Mouse (Mus musculus) liver, postnatal 0 days (tissue): Measurements from ENCODE around the gene Bco1. TPM values are rescaled to one million over a fixed set of nuclear protein-coding genes. Genes with fewer than 3 reads are reported as not detected.

Experiments
- ATAC-seq: fragments of 200-750 bp; cut with Nextera tagmentation; 2 replicates; pipeline ENCODE4 v1.8.0; 2017; ENCODE audit warnings: mild to moderate bottlenecking, moderate library complexity
- DNase-seq: peaks from one replicate; pipeline ENCODE4 v3.0.0-alpha.2; 2016
- H3K27ac ChIP-seq: fragments of 300-500 bp; sonication (generic); 2 replicates; pipeline ENCODE4 v1.5.1; 2014; ENCODE audit warnings: antibody characterized with exemption, moderate library complexity, mild to moderate bottlenecking, low read depth
- H3K27me3 ChIP-seq: fragments of 300-500 bp; sonication (generic); 2 replicates; pipeline ENCODE4 v1.6.1; 2014; ENCODE audit warnings: low read length, control low read depth, mixed read lengths; ENCODE audit not compliant: insufficient read depth
- H3K36me3 ChIP-seq: fragments of 300-500 bp; sonication (generic); replicated peaks from 2 replicates; pipeline ENCODE4 v1.6.1; 2014; ENCODE audit warnings: mild to moderate bottlenecking, control low read depth, low read length, moderate library complexity, mixed read lengths; ENCODE audit not compliant: insufficient read depth
- H3K4me1 ChIP-seq: fragments of 300-500 bp; sonication (generic); 2 replicates; pipeline ENCODE4 v1.6.1; 2014; ENCODE audit warnings: antibody characterized with exemption, mild to moderate bottlenecking, control low read depth; ENCODE audit not compliant: insufficient read depth
- H3K4me2 ChIP-seq: fragments of 300-500 bp; sonication (generic); 2 replicates; pipeline ENCODE4 v1.6.1; 2014; ENCODE audit warnings: low read depth, mild to moderate bottlenecking, low read length, moderate library complexity, mixed read lengths
- H3K4me3 ChIP-seq: fragments of 300-500 bp; sonication (generic); 2 replicates; pipeline ENCODE4 v1.5.1; 2014; ENCODE audit warnings: low read depth, low read length
- H3K9ac ChIP-seq: fragments of 300-500 bp; sonication (generic); replicated peaks from 2 replicates; pipeline ENCODE4 v1.6.1; 2014; ENCODE audit warnings: mild to moderate bottlenecking, moderate library complexity
- H3K9me3 ChIP-seq: fragments of 300-500 bp; sonication (generic); 2 replicates; pipeline ENCODE4 v1.6.1; 2016; ENCODE audit warnings: mild to moderate bottlenecking, control low read depth, low read length, mixed read lengths
- CTCF ChIP-seq: sonication (generic); IDR thresholded peaks from 2 replicates; pipeline ENCODE4 v1.5.1; 2016; ENCODE audit warnings: antibody characterized with exemption, low read depth
- EP300 ChIP-seq: IDR thresholded peaks from 2 replicates; pipeline ENCODE4 v1.6.1; 2016; ENCODE audit warnings: antibody characterized with exemption, low read depth, mild to moderate bottlenecking
- WGBS: fragments of 180-500 bp; shearing (Covaris S2); extraction: QIAGEN DNeasy Blood & Tissue Kit; methylation state at CpG from one replicate; pipeline ENCODE4 v1.1.7; 2014; ENCODE audit not compliant: insufficient replicate concordance; 5-methylcytosine and 5-hydroxymethylcytosine counted together
- polyA plus RNA-seq: library from polyadenylated mRNA; unstranded; fragments of >200 nt; fragmentation: Nextera tagmentation; extraction: Ambion mirVana; gene quantifications from 2 replicates; pipeline ENCODE4 v1.2.1, GENCODE M21; 2015

Bco1 gene
- polyA plus RNA-seq, 1 experiment from 2014 or later = 8.1 TPM

DNA sequence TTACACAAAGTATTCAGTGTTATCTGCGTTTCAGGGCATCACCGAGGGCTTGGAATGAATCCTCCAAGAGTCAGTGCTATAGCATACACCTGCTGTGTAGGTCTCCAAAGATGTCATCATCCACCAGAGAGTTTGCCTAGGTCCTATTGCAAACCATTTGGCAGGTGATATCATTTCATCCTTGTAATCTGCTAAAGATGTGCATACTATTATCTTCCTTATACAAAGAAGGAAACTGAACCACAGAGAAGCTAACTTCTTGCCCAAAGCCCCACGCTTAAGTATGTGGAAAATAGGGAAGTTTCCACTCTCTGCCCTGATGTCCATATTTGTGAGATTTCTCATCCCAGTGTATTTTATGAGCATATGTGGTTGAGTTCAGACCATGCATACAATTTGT lies 30.8 kb downstream of the Bco1 start:
- ATAC-seq = no peak
- Histone ChIP-seq H3K9ac (no peak overlapping the region), H3K4me1 (no peaks in the 10 kb centered on the region), H3K27ac (no peak overlapping the region), H3K9me3 (no peaks in the 10 kb centered on the region), H3K27me3 (no peaks in the 10 kb centered on the region), H3K36me3 (no peaks in the 10 kb centered on the region; the same call in 1 of the 2 replicates), H3K4me3 (no peak overlapping the region), H3K4me2 (no peak overlapping the region)
- DNase-seq = no peak
- no peak for TF ChIP-seq CTCF
- no peak for TF ChIP-seq EP300
- 63% methylated on average over 3 of the region's 3 CpGs for WGBS

DNA sequence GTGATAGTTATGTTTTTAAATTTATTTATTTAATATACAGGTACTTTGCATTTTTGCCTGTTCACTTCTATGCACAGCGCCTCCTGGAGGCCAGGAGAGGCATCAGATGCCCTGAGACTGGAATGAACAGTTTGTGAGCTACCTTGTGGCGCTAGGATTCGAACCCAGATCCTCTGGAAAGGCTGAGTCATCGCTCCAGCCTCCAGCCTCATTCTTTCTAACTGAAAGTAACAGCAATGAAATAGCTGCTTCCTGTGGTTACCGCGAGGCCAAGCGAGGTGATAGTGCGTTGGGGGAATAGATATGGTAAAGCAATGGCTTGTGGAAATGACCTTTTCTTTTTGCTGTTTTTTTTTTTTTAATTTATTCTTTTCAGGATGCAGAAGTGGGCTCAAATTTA lies 31.4 kb downstream of the Bco1 start:
- DNase-seq = no peak
- ATAC-seq = no peak
- no peak overlapping the region for H3K9ac ChIP-seq
- H3K4me2 ChIP-seq = no peak overlapping the region
- H3K4me1 ChIP-seq = no peaks in the 10 kb centered on the region
- H3K27me3 ChIP-seq = no peaks in the 10 kb centered on the region
- H3K9me3 ChIP-seq = no peaks in the 10 kb centered on the region
- H3K36me3 ChIP-seq = no peaks in the 10 kb centered on the region; the same call in 1 of the 2 replicates
- 51% methylated on average over 8 of the region's 8 CpGs for WGBS
- H3K4me3 ChIP-seq = no peak overlapping the region
- TF ChIP-seq CTCF (peak; percentile 48), EP300 (no peak)
- H3K27ac ChIP-seq = no peak overlapping the region

DNA sequence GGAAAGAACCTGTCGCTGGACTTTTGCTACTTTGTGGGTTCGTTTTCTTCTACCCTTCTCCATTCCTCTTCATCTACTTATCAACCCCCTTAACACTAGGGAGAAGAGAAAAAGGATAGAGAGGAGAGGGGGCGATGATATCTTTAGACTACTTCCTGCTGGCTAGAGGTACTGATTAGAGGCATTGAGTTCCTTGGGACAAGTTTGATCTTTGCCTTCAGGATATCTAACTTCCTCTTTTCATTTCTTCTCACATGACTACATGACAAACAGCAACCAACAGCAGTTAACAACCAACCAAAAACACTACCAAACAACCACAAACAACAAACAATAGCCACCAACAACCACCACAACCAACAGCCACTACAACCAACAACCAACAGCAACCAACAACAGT lies 38.0 kb downstream of the Bco1 start:
- Histone ChIP-seq H3K4me1 (peaks cover 6% of the 10 kb centered on the region), H3K4me2 (no peak overlapping the region), H3K9ac (no peak overlapping the region), H3K27me3 (no peaks in the 10 kb centered on the region), H3K36me3 (no peaks in the 10 kb centered on the region), H3K27ac (no peak overlapping the region), H3K4me3 (no peak overlapping the region), H3K9me3 (no peaks in the 10 kb centered on the region)
- no peak for DNase-seq
- no peak for ATAC-seq
- 56% methylated on average over 3 of the region's 3 CpGs for WGBS
- TF ChIP-seq EP300 (no peak), CTCF (no peak)

DNA sequence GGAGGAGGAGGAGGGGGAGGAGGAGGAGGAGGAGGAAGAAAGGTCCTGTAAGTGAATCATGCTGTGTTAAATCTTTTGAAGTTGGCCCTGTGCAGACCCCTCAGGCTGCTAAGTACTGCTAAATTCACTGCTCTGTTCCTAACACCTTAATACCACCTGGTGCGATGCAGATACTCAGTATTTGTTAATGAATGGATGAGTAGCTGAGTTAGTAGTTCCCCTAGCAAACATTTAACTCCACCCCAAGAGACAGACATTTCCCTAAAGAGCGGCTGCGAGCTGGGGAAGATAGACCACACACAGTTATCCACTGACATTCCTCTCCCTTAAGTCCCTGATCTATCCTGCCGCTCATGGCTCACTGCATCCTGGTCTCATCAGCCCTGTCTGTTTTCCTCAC lies 40.7 kb downstream of the Bco1 start:
- 52% methylated on average over 4 of the region's 4 CpGs for WGBS

DNA sequence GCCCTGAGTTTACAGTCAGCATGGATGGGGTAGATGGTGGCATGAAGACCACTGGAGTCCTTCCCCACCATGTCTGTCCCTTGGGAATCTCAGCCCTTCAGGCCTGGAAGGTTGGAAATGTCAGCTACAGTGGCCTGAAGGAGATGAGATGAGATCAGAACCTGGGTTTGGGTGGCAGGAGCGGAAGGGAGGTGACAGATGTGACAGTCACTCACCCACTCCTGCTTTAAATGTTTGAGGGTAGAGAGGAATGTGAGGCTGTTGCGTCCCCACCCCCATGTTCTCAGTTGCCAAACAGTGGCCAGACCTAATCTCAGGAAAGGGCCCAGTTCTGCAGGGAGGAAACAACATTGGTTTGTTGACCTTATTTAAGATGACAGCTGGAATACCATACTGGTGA lies 41.1 kb downstream of the Bco1 start:
- Histone ChIP-seq H3K36me3 (no peaks in the 10 kb centered on the region), H3K27ac (no peak overlapping the region), H3K9me3 (no peaks in the 10 kb centered on the region), H3K9ac (no peak overlapping the region), H3K4me2 (no peak overlapping the region), H3K4me1 (peaks cover 6% of the 10 kb centered on the region), H3K27me3 (no peaks in the 10 kb centered on the region), H3K4me3 (no peak overlapping the region)
- WGBS = 46% methylated on average over 2 of the region's 2 CpGs
- DNase-seq (no peak), ATAC-seq (no peak)
- TF ChIP-seq EP300 = no peak
- TF ChIP-seq CTCF = no peak

More for the DNA sequence above, 40.7 kb downstream of the Bco1 start:
- no peak overlapping the region for H3K27ac ChIP-seq
- no peaks in the 10 kb centered on the region for H3K36me3 ChIP-seq
- H3K4me1 ChIP-seq = peaks cover 6% of the 10 kb centered on the region
- no peak overlapping the region for H3K4me3 ChIP-seq
- no peaks in the 10 kb centered on the region for H3K9me3 ChIP-seq
- no peak overlapping the region for H3K9ac ChIP-seq
- H3K4me2 ChIP-seq = no peak overlapping the region
- no peak for ATAC-seq
- TF ChIP-seq CTCF (no peak), EP300 (no peak)
- no peak for DNase-seq
- no peaks in the 10 kb centered on the region for H3K27me3 ChIP-seq

DNA sequence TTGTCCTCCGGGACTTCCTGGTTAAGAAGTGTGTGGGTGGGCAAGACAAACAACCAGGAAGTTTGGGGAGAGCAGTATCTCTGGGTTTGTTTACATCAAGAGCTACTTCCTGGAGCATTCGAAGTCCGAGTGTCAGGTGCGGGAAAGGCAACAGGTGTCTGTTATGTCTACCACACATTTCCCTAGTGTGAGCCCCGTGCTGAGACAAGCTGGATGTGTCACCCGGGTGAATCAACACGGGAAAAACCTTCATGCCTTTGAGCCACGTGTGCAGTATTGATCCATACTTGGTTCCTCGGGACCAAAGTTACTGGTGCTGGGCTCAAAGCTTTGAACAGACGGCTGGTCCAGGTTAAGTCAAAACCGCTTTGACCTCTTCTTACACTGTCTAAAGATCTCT lies 41.7 kb downstream of the Bco1 start:
- H3K4me2 ChIP-seq = peak overlapping the region; percentile 24; the same call in 1 of the 2 replicates
- DNase-seq = peak; percentile 23
- TF ChIP-seq CTCF (no peak), EP300 (no peak)
- ATAC-seq = peak; percentile 70
- H3K27ac ChIP-seq = no peak overlapping the region
- H3K4me3 ChIP-seq = no peak overlapping the region
- H3K9me3 ChIP-seq = no peaks in the 10 kb centered on the region
- H3K36me3 ChIP-seq = no peaks in the 10 kb centered on the region
- 26% methylated on average over 11 of the region's 11 CpGs for WGBS
- H3K27me3 ChIP-seq = no peaks in the 10 kb centered on the region
- peaks cover 6% of the 10 kb centered on the region for H3K4me1 ChIP-seq
- H3K9ac ChIP-seq = no peak overlapping the region

DNA sequence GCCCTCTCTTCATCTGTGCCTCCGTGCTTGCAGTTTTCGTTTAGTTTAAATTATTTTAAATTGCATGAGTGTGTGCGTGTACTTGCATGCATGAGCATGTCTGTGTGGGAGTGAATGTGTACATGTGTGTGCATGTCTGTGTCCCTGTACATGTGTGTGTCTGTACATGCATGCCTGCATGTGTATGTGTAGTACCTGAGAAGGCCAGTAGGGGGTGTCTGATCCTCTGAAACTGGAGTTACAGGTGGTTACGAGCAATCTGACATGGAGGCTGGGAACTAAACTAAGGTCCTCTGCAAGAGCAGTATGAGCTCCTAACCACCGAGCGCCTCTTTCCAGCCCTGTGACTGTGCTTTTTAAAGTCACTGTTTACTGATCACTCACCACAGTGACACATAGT lies 52.9 kb downstream of the Bco1 start:
- WGBS = 83% methylated on average over 6 of the region's 6 CpGs
- ATAC-seq (no peak), DNase-seq (no peak)
- no peak overlapping the region for H3K4me3 ChIP-seq
- no peak overlapping the region for H3K27ac ChIP-seq
- H3K4me2 ChIP-seq = no peak overlapping the region
- no peaks in the 10 kb centered on the region for H3K36me3 ChIP-seq
- H3K9ac ChIP-seq = no peak overlapping the region
- H3K27me3 ChIP-seq = no peaks in the 10 kb centered on the region
- TF ChIP-seq CTCF (peak; percentile 65), EP300 (no peak)
- no peaks in the 10 kb centered on the region for H3K4me1 ChIP-seq
- H3K9me3 ChIP-seq = no peaks in the 10 kb centered on the region
